Comparison of ENCODE assay signal across 8 mouse cellular contexts in genomic region chr17:46853281-46853680, GRCm38 (mm10). TPM values are rescaled to one million over a fixed set of nuclear protein-coding genes. Genes with fewer than 3 reads are reported as not detected.
DNase-seq lines count a peak whose midpoint lies in the region; ATAC-seq and TF ChIP-seq lines count a peak whose summit lies in the region.

No protein-coding gene starts in this region.

- peak; percentile 73 for TF ChIP-seq POLR2A in myocyte (IDR thresholded peaks at IDR 0.05; ENCODE audit: insufficient read length, low read depth)

- ATAC-seq in intestine, embryonic 15.5 days: no peak
- ATAC-seq in limb, embryonic 12.5 days (ENCODE audit: insufficient number of reproducible peaks, insufficient read depth, low FRiP score, low TSS enrichment, low read depth): no peak

- peaks cover 25% of the 10 kb centered on the region for H3K4me1 ChIP-seq in intestine, embryonic 15.5 days (replicated peaks)
- peaks cover 31% of the 10 kb centered on the region for H3K4me1 ChIP-seq in limb, embryonic 12.5 days (replicated peaks)

- H3K9ac ChIP-seq in intestine, embryonic 15.5 days: no peak overlapping the region
- H3K9ac ChIP-seq in limb, embryonic 12.5 days (replicated peaks): no peak overlapping the region

- peaks cover 32% of the 10 kb centered on the region for H3K79me2 ChIP-seq in myocyte (ENCODE audit: control insufficient read depth, insufficient read depth)

- H3K4me2 ChIP-seq in intestine, embryonic 15.5 days (replicated peaks): no peak overlapping the region
- H3K4me2 ChIP-seq in limb, embryonic 12.5 days: no peak overlapping the region; the same call in 1 of the 2 replicates
- H3K4me2 ChIP-seq in myocyte (ENCODE audit: low read depth): no peak overlapping the region

- no peak overlapping the region for H3K4me3 ChIP-seq in intestine, embryonic 15.5 days (replicated peaks)
- H3K4me3 ChIP-seq in limb, embryonic 12.5 days (replicated peaks): no peak overlapping the region
- H3K4me3 ChIP-seq in myocyte: no peak overlapping the region

- no peaks in the 10 kb centered on the region; the same call in 1 of the 2 replicates for H3K36me3 ChIP-seq in intestine, embryonic 15.5 days
- 0 out of 2 replicates have a peak, but pooled peaks cover 5% of the 10 kb centered on the region for H3K36me3 ChIP-seq in limb, embryonic 12.5 days
- no peaks in the 10 kb centered on the region for H3K36me3 ChIP-seq in myocyte (ENCODE audit: control insufficient read depth, insufficient read depth)

- no peak overlapping the region for H3ac ChIP-seq in myocyte (ENCODE audit: control insufficient read depth, insufficient read length)

- peak overlapping the region; percentile 48; the same call in 1 of the 2 replicates for H3K27ac ChIP-seq in intestine, embryonic 15.5 days
- peak overlapping the region; percentile 64 for H3K27ac ChIP-seq in limb, embryonic 12.5 days

- WGBS in intestine, embryonic 15.5 days: 32% methylated on average over 6 of the region's 6 CpGs
- WGBS in limb, embryonic 12.5 days: 43% methylated on average over 6 of the region's 6 CpGs

- no peaks in the 10 kb centered on the region for H3K9me3 ChIP-seq in intestine, embryonic 15.5 days
- no peaks in the 10 kb centered on the region for H3K9me3 ChIP-seq in limb, embryonic 12.5 days

- H3K27me3 ChIP-seq in intestine, embryonic 15.5 days (replicated peaks): no peaks in the 10 kb centered on the region
- no peaks in the 10 kb centered on the region for H3K27me3 ChIP-seq in limb, embryonic 12.5 days
- no peaks in the 10 kb centered on the region for H3K27me3 ChIP-seq in myocyte (ENCODE audit: control insufficient read depth, insufficient read depth, insufficient read length)

- DNase-seq in right cerebral cortex, adult 18-20 months: peak; percentile 57
- DNase-seq in right cerebral cortex, postnatal 25 days: no peak
- DNase-seq in brain, embryonic 18.5 days (ENCODE audit: low read depth, low spot score): peak; percentile 20
- DNase-seq in gastrocnemius, adult 8-10 months (ENCODE audit: low spot score in 2 of 2): peak; percentile 51 to 70
- no peak for DNase-seq in spleen, adult 12 weeks (ENCODE audit: low spot score)

TF ChIP-seq in myocyte, 11 proteins besides CTCF, POLR2A, EP300 and RAD21:
- peak; percentile 99 for TF ChIP-seq POLR2AphosphoS2 (IDR thresholded peaks at IDR 0.05; ENCODE audit: insufficient read length, low read depth)
- peak in 1 of 3 experiments; percentile 33 for TF ChIP-seq MYOD1 (IDR thresholded peaks at IDR 0.05; ENCODE audit: control insufficient read depth in 1 of 3, insufficient read length in 2 of 3, low read depth in 2 of 3)
- TF ChIP-seq MYOG (IDR thresholded peaks at IDR 0.05; ENCODE audit: control insufficient read depth in 1 of 3, insufficient read depth in 1 of 3, insufficient read length in 2 of 3, low read depth in 2 of 3): peak in 1 of 3 experiments; percentile 49
- no peak for TF ChIP-seq TCF12 (IDR thresholded peaks at IDR 0.05; ENCODE audit: insufficient read depth, poor library complexity, severe bottlenecking)

RNA-seq across cellular contexts. Expression of gene Bicral, which starts 5.0 kb away (rescaled TPM):
- total RNA-seq in gastrocnemius, adult 8-10 months (2022): 10 to 100 TPM; 11.2 to 15.0 (median 12.5) TPM
- polyA plus RNA-seq in intestine, embryonic 15.5 days (2015; fragmentation: Nextera tagmentation; extraction: Ambion mirVana): 3.5 and 4.6 TPM in 2 replicates
- polyA plus RNA-seq in limb, embryonic 12.5 days (2016; fragmentation: Nextera tagmentation; extraction: Ambion mirVana): 4.4 and 4.8 TPM in 2 replicates
- polyA plus RNA-seq in myocyte (2012; fragmentation: generic; extraction: Trizol): 5.1 TPM

RNA-seq across cellular contexts. Expression of gene Tbcc, which starts 37.2 kb away (rescaled TPM):
- 1 to 10 TPM; 7.4 to 9.4 (median 7.9) TPM for total RNA-seq in gastrocnemius, adult 8-10 months (2022)
- polyA plus RNA-seq in intestine, embryonic 15.5 days (2015; fragmentation: Nextera tagmentation; extraction: Ambion mirVana): 48.2 and 48.6 TPM in 2 replicates
- 71.7 and 78.7 TPM in 2 replicates for polyA plus RNA-seq in limb, embryonic 12.5 days (2016; fragmentation: Nextera tagmentation; extraction: Ambion mirVana)
- polyA plus RNA-seq in myocyte (2012; fragmentation: generic; extraction: Trizol): 46.1 TPM

RNA-seq across cellular contexts. Expression of gene Prph2, which starts 57.0 kb away (rescaled TPM):
- total RNA-seq in gastrocnemius, adult 8-10 months (2022): not detected
- polyA plus RNA-seq in intestine, embryonic 15.5 days (2015; fragmentation: Nextera tagmentation; extraction: Ambion mirVana): not detected in 2 replicates
- not detected in 2 replicates for polyA plus RNA-seq in limb, embryonic 12.5 days (2016; fragmentation: Nextera tagmentation; extraction: Ambion mirVana)
- not detected for polyA plus RNA-seq in myocyte (2012; fragmentation: generic; extraction: Trizol)

Comparison
In these comparisons a context has a peak if more than half of its experiments do, and no peak if none do; other contexts are left out.
1. DNase-seq: peak in right cerebral cortex, adult 18-20 months (single experiment), brain, embryonic 18.5 days (single experiment) and gastrocnemius, adult 8-10 months (2 of 2); none in right cerebral cortex, postnatal 25 days (single experiment) and spleen, adult 12 weeks (single experiment).